Mouse (Mus musculus): ENCODE measurements around the gene Folr1.
A peak's percentile ranks its signal among the peaks of the same experiment; 100 is the strongest.

The Folr1 gene

DNA sequence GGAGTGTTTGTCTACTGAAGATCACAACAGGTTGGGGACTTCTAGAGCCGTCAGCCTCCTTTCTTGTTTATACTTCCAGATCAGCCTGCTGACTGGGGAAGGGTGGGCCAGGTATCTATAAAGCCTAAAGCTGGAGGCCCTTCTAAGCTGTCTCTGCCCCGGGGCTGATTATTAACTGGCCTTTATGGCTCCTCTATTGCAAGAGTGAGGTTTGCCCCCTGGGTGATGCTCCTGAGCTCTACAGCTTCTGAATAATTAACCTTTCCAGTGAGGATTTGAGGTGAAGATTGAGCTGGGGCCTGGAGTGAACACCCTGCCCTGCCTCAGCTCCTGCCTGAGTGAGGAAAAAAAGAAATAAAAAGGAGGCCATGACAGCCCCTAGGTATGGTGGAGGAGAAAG is at the start of gene Folr1:
Gene Folr1, minus strand, starts transcription at position 160 of the 400 bp plus-strand sequence.
- no peak for DNase-seq (ENCODE audit: extremely low read depth, low read depth, low spot score)

DNA sequence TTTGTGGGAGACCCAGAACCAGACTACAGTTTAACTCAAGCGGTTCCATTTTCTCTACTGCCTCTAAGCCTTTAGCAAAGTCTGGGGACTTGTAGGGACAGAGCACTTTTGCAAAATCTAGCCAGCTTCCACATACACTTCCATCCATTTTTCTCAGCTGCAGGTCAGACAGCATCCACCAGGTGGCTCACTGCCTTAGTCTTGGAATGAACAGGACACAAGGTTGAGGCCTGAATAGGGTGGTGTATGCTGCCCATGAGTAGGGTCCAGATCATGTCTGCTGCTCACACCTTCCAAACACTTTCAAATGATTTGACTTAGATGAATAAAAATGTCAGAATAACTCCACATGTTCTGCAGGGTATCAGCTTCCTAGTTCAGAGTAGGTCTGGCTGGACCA is 47.5 kb upstream of the Folr1 start:
- DNase-seq (ENCODE audit: extremely low read depth, low read depth, low spot score) = no peak

DNA sequence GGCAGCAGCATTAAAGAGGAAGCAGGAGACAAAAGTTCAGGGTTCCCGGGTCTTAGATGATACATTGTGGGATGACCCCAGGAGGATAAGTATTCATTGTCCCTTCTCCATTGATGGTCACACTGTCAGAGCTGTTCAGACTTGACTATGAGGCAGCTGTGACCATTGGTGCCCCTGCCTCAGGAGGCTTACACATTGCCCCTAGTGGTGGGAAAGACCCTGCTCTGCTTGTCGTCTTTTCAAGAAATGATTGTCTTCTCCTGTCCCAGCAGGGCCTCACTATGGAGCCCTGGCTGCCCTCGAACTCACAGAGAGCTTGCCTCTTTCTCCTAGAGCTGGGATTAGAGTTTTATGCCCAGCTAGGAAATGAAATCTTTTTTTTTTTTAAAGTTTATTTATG is 41.4 kb upstream of the Folr1 start:
- no peak for DNase-seq (ENCODE audit: extremely low read depth, low read depth, low spot score)

DNA sequence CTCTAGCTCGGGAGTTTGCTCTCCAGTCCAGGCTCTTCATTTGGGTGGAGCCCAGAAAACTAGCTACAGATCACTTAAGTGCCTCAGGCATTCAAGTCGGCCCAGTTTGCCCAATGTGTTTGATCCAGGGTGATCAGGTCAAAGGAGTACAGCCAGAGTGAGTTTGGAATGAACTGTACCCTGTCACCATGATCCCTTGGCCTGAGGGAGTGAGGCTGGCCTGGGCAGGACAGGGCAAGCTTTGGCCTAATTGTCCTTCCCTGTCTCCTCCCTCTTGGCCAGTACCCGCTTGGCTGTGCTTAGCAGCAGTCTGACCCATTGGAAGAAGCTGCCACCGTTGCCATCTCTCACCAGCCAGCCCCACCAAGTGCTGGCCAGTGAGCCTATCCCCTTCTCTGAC is 39.5 kb upstream of the Folr1 start:
- peak; percentile 91 for DNase-seq (ENCODE audit: extremely low read depth, low read depth, low spot score)

DNA sequence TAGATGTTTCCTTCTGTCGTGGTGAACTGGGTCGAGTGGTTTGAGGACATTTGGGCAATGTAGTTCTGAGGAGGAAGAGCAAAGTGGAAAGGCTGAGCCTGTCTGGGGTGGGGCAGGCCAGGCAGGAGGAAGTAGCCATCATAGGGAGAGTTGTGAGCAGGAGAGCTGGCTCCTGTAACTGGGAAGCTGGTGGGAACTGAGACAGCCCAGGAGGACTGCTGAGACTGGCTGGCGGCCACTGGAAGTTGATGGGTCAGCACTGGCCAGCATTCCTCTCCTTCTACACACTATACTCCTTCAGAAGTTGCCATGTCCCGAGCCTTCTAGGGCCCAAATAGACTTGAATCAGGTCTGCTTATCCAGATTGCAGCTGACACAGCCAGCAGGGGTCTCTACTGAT is 37.8 kb upstream of the Folr1 start:
- no peak for DNase-seq (ENCODE audit: extremely low read depth, low read depth, low spot score)

DNA sequence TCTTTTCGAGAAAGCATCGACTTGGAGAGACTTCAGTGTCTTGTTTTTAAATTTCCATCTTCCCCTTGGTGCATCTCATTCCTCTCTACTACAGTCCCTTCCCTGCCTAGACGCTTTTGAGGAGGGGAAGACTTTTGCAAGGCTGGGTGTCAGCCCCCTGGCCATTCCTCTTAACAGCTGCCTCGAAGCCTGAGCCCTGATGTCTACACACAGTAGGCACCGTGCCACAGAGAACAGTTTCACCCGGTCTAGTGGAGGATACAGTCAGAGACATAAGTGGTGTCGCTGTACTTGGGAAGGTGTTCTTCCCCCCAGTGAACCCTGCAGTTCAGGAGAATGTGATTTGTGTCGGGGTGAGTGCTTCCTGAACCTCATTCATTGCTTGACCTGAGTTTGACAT is 36.1 kb upstream of the Folr1 start:
- no peak for DNase-seq (ENCODE audit: extremely low read depth, low read depth, low spot score)

DNA sequence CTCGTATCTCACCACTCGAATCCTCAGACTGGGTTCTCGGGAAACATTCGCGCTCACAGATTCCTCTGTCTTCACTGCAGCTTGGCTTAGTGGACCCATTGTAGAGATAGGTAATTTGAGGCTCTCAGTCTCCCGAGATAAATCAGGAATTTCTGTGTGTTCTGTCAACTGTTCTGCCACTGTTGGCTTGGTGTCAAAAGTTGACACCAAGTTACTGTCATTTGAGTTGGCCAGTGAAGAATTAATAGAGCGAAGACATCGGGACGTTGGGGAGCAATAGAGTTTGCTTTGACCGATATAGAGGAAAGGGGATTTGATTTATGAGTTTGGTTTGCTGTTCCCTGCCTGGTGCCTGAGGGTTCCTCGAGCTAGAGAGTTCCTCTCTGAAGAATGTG is 35.7 kb upstream of the Folr1 start, which contains the start of gene Tomt:
Gene Tomt, minus strand, starts transcription at position 73 of the 395 bp plus-strand sequence.
- no peak for DNase-seq (ENCODE audit: extremely low read depth, low read depth, low spot score)

DNA sequence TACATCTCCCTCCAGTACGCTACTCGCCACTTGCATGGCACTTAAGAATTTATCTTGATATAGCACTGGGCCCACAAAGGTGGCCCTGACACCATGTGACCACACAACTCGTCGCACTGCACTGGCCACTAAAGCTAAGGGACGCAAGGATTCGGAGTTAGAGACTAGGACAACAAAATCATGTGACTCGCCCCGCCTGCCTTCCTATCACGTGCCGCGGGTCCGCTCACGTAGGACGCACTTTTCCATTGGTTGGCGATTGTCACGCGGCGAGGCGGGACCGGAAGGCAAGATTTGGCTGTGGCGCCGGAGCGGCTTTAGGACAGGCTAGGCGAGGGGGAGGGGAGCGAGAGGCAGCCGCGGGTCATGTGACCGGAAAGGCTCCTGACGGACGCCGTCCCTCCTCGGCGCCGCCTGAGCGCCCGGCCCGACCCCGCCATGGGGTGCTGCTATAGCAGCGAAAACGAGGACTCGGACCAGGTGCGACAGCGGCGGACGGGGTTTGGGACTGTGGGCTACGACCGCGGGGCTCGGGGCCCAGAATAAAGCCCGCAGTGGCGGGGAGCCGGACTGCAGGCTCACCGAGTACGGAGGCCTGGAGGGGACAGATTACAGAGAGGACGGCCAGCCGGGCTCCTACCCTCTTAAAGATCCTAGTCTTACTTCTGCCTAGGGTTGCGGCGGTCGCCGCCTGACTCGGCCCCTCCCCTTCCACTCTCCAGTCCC is 35.1 kb upstream of the Folr1 start, which contains the start of gene Lamtor1:
Gene Lamtor1, plus strand, starts transcription at position 344 of the 726 bp plus-strand sequence.
- peak; percentile 77 for DNase-seq (ENCODE audit: extremely low read depth, low read depth, low spot score)

DNA sequence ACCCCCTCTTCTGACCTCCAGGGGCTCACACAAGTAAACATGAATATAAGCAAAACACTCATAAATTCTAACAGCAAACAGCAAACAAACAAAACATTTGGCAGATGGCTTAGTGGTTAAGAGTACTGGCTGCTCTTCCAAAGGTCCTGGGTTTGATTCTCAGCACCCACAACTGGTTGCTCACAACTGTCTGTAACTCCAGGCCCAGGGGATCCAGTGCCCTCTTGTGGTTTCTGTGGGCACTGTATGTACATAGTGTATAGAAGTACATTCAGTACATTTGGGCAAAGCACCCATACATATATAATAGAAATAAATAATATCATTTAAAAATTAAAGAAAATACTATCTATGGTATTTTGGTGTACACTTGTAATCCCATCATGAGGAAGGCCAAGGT is 32.3 kb upstream of the Folr1 start:
- DNase-seq (ENCODE audit: extremely low read depth, low read depth, low spot score) = no peak

DNA sequence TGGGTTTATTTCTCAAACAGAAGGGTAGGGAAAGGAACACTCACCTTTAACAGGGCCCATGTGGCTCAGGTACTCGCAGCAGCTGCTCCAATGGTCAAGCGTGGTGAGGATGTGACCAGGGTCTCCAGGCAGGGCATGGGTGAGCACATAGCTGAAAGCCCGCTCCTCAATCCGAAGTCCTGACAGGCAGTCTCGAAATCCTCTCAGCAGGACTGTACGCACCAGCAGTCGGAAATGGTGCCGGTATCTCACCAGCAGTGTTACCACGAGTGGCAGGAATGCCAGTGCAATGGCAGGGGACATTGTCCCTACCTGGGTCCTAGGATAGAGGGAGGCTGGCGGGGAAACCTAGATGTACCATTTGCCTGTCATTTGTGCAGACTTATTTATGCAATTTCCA is 31.4 kb upstream of the Folr1 start:
- DNase-seq (ENCODE audit: extremely low read depth, low read depth, low spot score) = no peak

DNA sequence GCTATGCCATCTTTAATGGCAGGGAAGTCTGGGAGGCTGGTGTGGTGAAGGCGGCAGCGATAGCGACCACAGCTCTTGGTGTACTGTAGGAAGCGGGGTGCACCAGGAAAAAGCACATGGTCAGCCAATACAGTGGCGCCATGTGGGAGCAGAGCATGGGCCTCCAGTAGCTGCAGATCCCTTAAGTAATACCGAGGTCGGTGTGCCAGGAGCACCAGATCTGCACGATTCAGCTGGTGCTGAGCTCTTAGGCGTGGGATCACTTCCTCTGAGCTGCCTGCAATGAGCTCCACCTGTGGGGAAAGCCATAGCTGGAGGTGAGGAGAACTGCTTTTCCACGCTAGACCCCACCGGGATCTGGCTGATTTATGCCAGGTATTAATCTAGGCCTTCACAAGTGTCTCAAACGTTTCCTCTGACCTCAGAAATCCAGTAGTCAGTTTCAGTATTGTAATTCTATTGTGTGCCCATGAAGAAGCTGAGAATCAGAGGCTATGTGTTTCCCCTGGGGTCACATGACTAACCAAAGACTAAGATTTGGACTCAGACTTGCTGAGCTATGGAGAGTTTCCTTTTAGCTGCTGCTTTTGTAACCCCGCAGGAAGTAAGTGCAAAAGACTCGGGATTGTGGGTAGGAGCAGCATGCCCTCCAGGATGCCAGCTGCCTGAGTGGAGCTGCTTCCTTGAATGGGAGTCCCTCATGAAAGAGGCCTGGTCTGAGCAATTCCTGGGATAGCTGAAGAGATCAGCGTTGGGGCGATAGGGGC is 29.9 kb upstream of the Folr1 start:
- no peak for DNase-seq (ENCODE audit: extremely low read depth, low read depth, low spot score)

DNA sequence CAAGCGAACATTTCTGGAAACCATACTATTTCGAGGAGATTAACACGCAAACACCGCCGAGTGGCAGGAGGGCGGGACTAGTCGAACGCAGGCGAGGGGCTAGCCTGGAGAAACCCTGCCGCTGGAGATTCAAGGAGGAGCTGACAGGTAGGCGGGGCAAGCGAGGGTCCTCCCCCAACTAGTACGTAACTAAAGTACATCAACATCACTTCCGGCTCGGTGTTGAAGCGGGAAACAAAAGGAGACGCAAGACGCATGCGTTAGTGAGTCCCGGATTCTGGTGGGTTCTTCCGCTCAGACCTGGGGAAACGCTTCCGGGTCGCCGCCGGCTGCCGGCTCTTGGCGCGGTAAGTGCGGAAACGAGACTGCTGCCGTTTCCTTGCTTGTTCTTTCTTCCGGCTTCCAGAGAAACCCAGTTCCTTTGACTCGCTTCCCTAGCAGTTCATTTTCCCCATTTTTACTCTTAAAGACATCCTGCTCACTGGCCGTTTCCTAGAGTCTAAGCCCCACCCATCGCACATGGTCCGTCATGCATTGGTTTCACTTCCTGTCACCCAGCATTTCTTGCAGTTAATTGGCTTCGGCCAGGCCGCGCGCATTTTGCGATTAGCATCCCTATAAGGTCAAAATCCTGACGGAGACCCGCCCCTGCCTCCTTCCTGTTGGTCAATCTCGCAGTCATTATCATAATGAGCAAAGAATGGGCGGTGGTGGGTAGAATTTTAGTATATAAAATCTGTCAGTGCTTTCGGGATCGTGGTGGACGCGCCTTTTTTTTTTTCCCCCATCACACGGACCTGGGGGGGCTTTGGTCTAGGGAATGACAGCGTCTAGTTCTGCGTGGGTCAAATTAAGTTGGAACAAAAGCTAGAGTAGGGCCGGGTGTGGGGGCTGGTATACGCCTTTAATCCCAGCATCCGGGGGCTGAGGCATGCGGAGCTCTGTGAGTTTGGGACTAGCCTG is 25.8 kb upstream of the Folr1 start:
- DNase-seq (ENCODE audit: extremely low read depth, low read depth, low spot score) = peak; percentile 97

DNA sequence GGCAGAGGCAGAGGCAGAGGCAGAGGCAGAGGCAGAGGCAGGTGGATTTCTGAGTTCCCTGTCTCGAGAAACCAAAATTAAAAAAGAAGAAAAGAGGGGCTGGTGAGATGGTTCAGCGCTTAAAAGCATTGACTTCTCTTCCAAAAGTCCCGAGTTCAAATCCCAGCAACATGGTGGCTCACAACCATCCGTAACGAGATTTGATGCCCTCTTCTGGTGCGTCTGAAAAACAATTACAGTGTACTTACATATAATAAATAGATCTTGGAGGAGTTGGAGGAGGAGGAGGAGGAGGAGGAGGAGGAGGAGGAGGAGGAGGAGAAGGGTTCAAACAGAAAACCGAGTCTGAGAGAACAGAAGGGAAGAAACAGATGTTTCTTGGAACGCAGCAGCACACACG is 25.1 kb upstream of the Folr1 start:
- no peak for DNase-seq (ENCODE audit: extremely low read depth, low read depth, low spot score)

DNA sequence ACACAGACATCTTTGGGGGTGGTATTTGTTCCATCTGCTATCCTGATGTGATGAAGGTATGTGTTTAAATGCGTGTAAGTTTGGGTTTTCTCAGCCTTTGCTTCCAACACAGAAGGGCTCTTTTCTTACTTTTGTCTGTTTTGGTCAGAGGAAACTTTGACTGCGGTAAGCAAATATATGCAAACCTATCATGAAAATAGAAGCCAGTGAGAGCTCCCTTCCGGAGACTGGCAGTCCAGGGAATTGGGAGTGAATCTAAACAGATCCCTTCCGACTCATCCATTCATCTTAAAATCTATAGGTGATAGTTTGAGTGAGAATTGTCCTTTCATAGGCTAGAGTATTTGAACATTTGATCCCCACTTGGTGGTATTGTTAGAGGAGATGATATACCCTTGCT is 17.9 kb upstream of the Folr1 start:
- no peak for DNase-seq (ENCODE audit: extremely low read depth, low read depth, low spot score)

DNA sequence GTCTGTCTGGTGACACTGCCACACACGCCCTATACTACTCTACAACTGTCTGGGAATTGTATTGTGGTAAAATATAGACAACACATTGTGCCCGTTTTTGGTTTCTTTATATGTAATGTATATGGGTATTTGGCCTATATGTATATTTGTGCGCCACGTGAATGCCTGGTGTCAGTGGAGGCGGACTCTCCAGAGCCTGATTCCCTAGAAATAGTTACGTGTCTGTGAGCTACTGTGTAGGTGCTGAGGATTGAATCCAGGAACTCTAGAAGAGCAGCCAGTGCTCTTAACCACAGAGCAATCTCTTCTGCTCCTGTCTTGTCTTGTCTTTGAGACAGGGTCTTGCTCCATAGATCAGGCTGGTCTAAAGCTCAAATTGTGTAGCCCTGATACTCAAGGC is 15.7 kb upstream of the Folr1 start:
- DNase-seq (ENCODE audit: extremely low read depth, low read depth, low spot score) = no peak

DNA sequence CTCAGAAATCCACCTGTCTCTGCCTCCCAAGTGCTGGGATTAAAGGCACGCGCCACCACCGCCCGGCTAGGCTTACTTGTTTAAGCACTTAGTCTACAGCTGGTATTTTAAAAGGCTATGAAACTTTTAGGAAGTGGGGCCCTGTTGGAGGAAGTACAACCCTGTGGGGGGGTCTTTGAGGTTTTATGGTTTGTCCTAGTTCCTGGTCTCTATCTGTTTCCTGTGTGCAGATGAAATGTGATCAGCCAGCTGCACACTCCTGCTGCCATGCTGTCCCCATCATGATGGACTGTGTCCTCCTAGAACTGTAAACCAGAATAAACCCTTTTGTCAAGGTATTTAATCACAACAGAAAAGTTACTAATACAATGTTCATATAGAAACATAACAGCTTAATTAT is 13.6 kb upstream of the Folr1 start:
- DNase-seq (ENCODE audit: extremely low read depth, low read depth, low spot score) = no peak

DNA sequence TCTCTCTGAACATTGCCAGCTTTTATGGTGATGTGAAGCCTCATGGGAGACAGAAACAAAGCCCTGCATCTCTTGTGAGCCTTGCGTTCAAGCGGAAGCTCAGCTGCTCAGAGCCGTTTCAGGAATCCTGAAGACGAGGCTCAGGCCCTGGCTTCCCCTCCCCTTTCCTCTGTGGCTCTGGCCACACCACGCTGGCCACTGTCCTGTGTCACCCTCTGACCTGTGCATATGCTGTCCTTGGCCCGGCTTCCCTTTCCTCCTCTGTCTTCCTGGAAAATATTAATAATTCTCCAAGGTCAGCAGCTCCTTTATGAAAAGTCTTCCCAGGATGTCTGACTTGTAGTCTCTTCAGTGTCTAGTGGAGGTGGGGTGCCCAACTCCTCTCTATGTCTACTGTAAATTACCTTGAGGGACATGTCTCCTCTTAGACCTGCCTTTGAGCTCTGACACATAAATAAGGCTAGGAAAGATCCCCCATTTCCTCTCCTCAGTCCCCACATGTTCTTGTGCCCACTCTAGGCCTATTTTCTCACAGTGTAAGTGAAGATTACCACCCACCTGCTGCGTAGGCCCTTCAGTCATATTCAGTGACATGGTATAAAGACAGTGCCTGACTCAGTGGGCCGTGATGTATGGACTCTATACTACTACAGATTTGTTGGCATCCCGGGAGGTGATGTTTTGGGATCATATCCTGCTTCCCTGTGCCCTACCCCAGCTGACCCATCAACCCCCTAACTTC is 12.0 kb upstream of the Folr1 start:
- no peak for DNase-seq (ENCODE audit: extremely low read depth, low read depth, low spot score)

DNA sequence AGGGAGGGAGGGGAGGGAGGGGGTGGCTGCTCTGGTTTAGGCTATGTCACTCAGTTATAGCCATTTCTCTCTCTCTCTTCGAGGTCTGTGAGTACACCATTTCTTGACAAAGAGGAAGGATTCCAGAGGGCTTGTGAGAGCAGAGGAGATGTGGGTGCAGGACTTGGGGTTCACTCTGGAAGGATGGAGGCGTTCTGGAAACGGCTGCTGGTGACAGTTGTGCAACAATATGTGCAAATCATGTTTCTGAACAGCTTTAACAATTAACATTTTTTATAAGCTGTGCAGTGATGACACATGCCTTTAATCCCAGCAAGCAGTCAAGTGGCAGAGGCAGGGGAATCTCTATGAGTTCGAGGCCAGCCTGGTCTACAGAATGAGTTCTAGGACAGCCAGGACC is 10.3 kb upstream of the Folr1 start:
- DNase-seq (ENCODE audit: extremely low read depth, low read depth, low spot score) = no peak

DNA sequence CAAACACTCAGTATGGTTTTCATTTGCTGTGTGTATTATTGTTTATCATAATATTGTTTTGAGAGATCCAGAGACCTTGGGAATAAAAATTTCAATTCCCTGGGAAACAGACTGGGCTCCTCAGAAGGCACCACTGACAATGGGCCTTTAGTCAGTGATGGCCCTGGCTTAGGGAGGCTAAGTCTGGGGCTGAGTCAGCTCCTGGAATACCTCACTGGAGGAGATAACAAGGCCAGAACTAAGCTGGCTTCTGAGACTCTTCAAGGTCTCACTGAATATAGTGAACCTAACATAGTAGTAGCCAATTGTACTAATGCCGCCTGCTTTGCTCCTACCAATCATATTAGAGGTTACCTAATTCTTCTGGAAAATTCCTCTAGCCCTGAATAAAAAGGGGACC is 5.4 kb upstream of the Folr1 start:
- no peak for DNase-seq (ENCODE audit: extremely low read depth, low read depth, low spot score)

DNA sequence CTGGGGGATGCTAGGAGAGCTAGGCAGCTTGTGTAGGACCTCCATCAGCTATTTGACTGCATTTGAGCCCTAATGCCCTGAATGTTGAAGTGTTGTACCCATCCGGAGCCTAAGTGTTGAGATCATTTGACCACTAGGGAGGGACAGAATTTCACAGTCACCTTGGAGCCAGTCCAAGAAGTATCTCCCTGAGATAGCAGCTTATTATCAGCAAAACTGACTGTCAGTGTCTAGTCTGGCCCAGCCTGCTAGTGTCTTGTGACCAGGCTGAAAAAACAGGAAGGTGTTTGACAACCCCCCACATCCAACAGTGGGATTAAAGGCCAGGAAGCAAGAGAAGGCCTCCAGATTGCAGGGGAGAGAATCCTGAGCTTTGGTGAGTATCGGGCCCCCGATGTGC is 708 bp upstream of the Folr1 start:
- DNase-seq (ENCODE audit: extremely low read depth, low read depth, low spot score) = no peak

DNA sequence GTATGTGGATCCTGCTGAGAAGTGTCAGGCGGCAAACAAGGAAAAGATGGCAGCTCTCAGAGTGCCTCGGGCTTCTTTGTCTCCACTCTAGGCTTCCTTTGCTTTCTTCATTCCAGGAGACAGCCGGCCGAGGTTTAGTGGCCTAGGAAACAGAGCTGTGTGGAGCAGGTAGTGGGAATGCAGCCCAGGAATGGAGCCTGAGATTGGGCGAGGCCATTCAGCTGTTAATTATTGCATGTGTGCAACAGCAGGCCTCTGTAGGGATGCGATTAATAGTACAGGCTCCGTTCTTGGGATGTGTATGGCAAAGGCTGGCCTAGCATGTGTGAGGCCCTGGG is 1.5 kb downstream of the Folr1 start:
- DNase-seq (ENCODE audit: extremely low read depth, low read depth, low spot score) = no peak

Measured in fat pad, adult 2 months (tissue).